Mouse (Mus musculus): ENCODE data around the gene Pcsk7.

Pcsk7 gene

DNA sequence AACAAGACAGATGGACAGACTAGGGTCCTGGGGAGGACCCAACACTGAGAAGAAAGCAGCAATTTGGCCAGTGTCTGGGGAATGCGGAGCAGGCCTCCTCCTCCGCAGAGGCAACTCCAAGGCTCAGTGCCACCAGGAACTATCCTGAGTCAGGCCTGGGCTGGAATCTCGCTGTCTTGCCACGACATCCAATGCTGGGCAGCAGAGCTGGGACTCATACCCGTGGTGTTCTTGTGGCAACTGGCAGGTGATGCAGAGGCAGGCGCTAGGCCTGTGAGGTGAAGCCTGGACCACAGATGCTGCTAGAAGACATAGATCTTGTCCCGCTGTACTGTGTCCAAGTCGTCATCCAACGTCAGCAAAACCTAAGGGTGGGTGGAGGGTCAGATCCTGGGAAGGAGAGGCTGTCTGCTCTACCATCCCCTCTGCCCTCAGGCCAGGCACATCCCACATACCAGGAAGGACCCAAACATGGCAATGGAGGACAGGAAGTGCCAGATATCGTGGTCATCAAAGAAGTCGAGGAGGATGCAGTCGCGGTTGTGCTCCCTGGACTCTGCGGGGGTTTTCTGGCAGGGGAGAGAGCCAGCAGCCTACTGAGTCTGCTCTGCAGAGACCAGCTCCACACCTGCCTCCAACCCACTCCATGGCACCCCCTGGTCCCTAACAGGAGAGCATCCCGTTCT lies 32.8 kb downstream of the Pcsk7 start:
- no peak for DNase-seq (ENCODE audit: low spot score)

DNA sequence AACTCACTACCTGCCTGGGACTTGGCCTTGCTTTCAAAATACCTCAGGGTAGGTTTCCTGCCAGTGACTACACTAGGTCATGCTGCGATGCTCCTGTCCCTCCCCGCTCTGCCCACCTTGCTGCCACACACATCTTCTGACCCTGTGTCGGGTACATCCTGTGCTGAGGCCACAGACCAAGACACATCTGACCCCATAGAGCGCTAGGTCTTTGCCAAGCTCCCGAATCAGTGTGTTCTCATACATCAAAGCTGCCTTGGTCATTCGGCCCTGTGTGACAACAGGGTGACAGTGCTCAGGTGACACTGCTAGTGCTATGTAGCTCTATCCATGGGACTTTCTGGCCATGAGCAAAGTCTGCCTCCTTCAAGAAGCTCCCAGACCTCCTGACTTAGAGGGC lies 33.5 kb downstream of the Pcsk7 start:
- no peak for DNase-seq (ENCODE audit: low spot score)

DNA sequence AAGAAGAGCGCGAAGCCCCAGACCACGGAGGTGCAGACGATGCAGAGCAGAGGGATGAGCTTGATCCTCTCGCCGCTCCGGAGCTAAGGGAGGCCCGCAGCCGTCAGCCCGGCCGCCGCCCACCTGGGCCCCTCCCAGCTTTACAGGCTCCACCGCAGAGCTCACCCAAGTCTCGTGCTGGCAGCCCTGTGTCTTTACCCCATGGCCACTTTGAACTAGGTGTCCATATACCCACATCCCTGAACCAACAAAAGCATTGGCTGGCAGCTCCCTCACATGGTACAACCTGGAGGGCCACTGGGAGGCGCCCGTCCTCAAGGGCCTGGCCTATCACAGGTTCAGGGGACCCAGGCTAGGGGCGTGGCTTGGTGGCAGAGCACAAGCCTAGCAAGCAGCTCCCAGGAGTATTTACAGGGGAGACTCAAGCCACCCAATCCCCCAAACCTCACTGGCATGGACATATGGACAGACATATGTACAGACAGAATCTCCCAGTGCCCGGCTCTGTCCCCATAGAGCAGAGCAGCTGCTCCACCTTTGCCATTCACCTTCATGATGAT lies 35.1 kb downstream of the Pcsk7 start:
- no peak for DNase-seq (ENCODE audit: low spot score)

DNA sequence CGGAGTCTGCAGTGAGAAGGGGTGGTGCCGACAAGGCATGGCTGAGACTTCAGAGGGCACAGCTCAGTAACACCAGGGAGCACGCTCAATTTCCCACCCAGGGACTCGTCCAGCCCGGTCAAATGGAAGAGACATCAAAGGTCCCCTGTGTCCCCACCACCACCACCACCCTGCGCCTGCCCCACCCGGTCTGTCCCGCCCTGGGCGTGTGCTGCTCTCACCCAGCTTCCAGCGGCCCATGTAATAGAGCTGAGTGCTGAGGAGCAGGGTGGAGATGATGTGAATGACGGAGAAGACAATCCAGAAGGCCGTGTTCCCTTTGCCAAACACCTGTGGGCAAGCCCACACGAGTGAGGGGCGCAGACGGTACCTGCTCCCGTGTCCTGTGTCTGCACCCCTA lies 36.2 kb downstream of the Pcsk7 start:
- DNase-seq (ENCODE audit: low spot score) = no peak

DNA sequence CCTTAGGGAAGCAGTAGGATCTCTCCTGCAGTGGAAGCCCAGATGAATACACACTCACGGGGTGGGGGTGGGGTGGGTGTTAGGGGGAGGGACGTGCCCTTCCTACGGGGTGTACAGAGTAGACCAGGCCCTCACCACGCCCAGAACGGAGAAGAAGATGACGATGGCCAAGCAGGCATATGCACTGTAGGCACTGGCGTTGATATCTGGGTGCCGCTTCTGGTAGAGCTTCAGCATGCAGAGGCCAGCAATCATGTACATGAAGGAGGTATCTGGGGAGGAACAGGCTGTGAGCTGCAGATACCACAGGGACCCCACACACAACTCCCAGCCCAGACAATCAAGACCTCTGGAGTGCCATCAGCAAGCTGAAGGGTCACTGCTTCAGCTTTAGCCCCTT lies 36.6 kb downstream of the Pcsk7 start:
- DNase-seq (ENCODE audit: low spot score) = no peak

DNA sequence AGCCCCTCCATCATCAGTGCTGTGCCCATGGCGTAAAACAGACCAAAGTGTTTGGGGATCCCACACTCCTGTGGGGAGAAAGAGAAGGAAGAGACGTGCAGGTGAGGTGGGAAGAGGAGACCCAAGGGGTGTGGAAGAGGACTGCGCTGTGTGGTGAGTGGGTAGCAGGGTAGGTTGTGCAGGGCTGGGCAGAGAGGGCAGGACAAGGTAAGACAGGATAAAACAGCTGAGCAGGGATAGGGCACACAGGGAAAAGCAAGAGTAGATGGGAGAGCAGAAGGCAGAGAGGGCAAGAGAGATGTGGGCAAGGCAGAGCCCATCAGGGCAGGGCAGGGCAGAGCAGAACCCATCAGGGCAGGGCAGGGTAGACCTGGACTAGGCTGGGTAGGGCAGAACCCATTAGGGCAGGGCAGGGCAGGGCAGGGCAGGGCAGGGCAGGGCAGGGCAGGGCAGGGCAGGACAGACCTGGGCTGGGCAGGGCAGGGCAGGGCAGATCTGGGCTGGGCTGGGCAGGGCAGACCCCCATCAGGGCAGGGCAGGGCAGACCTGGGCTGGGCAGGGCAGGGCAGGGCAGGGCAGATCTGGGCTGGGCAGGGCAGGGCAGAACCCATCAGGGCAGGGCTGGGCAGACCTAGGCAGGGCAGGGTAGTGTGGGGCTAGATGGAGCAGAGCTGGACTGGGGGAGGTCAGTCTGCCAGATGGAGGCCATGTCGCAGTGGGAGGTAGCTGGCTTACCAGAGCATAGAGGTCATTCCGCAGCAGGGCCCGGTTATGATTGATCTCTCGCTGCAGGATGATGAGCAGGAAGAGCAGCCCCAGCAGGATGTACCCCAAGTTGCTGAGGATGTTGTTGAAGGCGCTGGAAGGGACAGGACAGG lies 37.6 kb downstream of the Pcsk7 start:
- DNase-seq (ENCODE audit: low spot score) = no peak

DNA sequence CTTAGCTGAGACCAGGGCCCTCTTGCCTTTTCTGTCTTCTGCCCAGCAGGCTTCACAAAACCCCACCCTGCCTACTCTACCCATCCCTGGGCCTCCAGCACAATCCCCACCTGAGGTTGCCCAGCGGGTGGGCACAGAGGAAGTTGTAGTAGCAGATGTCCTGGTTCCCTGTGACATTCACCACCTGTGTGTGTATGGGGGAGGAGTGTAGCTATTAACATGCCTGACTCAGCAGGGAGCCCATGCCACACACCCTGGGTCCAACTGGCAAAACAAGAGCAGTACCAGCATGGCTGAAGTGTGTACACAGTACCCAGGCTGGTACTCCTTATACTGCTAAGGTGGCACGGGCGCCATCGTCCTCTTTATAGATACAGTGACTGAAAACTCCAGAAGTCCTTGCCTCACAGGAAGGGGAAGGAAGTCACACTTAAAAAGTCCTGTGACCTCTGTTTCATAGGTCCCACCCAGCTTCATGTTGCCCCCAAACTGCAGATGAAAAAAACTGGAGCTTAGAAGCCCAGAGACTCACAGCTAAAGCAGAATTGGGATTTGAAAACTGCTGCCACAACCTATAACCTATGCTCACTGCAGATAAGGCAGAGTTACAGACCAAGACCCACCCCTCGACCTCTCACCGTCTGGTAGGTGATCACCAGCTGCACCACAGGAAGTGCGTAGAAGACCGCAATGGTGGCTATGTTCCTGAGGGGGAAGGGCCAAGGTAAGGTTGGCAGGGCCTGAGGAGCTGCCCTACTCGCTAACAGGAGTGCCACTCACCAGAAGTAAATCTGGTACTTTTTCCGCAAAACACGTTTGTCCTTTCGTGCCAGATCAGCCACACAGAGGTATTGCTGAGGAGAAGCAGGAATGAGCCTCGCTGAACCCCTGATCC lies 38.5 kb downstream of the Pcsk7 start:
- no peak for DNase-seq (ENCODE audit: low spot score)

DNA sequence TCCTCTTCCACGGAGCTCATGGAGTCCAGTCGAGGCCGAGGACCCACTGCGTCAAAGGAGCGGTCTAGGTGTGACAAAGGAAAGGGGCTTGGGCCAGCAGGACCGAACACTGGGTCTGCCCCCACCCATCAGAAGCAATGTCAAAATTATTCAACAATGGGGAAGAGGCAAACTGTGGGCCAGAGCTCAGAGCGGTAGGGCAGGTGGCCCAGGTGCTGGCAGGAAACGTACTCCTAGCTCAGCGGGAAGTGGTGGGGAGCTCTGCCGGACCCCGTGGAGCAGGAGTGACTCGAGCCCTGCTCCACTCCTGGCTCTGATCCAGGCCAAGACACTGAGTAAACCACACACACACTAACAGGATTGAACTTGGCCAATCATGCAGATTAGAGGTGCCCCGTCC lies 39.4 kb downstream of the Pcsk7 start:
- DNase-seq (ENCODE audit: low spot score) = no peak

DNA sequence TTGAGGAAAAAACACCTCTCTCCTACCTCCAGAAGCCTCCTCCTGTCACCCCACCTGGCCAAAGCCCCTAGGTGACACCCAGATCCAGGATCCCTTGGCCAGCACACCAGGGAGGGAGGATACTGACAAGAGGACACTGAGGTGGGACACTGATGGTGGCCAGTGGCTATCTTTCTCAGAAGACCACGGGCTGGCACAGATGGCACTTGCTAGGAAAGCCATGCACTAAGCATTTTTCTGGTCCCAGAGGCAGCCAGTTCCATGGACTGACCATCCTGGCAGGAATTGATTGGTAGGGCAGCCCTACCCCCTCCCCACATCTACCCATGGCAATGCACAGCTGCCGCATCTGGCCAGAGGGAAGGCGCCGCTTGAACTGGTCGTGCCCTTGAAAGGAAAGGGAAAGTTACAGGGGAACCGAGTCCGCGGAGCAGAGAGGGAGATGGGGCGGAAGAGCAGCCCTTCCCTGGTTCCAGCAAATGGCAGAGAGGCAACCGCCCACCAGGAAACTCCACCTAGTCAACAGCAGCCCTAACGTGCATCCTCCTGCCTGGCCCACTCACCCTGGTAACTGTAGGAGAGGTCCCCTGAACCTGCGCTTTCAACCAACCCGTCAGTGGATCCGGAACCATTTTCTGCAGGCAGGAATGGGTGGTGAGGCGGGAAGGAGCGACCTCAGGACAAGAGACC lies 40.0 kb downstream of the Pcsk7 start:
- no peak for DNase-seq (ENCODE audit: low spot score)

DNA sequence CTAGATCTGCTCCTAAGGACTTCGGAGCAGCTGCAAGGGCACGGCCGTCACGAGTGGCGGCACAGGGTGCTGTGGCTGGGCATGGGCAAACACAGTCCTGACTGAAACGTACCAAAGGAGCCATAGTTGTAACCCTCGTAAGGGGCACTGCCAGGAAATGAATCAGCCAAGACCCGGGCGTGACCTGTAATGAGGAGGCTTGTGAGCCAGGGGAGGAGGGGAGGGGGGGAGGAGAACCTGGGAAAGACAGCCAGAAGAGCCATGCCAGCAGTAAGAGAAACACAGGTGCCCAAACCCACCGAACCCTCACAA lies 40.5 kb downstream of the Pcsk7 start:
- no peak for DNase-seq (ENCODE audit: low spot score)

DNA sequence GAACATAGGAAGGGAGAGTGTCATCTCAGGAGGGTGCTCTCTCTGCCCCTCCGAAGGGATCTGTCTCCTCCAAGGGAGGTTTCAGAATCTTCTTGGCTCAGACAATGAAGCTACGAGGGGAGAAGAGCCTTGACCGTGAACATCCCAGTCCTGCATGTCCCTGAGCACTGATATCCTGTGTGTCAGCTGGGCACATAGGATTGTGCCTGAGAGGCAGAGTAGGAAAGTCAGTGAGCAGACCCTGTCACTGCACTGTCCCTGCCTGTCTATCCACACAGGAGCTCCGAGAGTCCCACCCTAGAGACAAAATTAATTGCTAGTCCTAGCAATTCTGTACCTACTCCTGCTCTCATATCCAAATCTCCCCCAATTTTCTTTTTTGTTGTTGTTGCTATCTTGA lies 45.8 kb downstream of the Pcsk7 start:
- DNase-seq (ENCODE audit: low spot score) = no peak

DNA sequence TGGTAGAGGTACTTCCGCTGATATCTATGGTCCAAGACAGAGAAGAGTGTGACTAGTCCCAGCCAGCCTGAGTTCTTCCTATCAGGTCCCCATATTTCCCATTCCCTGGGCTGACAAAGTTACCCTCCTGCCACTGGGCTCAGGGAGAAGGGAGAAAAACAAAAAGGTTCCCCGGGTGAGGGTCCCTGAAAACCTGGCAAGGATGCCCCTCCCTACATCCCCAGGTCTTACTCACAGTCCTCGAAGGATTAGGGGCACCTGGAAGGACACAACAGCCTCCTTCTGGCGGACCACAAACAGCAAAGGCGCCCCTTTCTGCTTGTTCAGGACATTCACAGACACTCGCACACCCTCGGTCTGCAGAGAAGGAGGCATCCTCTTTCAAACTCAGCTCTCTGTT lies 46.6 kb downstream of the Pcsk7 start:
- no peak for DNase-seq (ENCODE audit: low spot score)

DNA sequence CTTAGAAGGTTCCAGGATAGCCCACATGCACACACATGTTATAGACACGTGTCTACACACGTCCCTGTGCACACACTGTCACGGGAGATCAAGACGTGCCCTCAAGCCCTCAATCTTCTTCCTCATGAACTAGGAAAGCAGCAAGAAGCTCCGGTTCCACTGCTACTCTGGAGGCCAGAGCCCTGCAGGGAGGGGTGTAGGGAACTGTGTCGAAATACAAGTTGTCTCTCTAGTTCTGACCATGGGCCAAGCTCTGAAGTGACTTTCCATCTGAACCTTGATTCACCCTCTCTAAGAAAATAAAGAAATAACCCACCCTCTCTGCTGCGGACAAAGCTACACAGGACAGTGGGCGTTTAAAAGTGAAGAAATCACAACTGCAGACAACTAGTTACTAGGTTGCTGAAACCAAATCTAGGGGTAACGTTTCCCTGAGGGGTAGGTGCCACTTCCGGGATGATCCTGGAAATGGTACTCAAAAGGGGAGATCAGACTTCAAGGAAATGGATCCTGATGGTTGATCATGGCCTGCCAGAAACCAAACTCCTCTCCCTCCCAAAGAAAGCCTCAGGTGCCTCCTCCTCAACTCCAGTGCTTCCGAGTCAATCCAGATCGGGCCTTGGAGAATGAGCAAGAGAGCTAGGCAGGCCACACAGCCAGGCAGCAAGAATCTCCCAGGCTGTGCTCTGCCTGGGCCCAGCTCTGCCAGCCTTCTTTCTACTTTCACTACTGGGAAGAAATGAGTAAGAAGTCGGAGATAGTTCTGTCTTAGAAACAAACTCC lies 47.4 kb downstream of the Pcsk7 start:
- no peak for DNase-seq (ENCODE audit: low spot score)

DNA sequence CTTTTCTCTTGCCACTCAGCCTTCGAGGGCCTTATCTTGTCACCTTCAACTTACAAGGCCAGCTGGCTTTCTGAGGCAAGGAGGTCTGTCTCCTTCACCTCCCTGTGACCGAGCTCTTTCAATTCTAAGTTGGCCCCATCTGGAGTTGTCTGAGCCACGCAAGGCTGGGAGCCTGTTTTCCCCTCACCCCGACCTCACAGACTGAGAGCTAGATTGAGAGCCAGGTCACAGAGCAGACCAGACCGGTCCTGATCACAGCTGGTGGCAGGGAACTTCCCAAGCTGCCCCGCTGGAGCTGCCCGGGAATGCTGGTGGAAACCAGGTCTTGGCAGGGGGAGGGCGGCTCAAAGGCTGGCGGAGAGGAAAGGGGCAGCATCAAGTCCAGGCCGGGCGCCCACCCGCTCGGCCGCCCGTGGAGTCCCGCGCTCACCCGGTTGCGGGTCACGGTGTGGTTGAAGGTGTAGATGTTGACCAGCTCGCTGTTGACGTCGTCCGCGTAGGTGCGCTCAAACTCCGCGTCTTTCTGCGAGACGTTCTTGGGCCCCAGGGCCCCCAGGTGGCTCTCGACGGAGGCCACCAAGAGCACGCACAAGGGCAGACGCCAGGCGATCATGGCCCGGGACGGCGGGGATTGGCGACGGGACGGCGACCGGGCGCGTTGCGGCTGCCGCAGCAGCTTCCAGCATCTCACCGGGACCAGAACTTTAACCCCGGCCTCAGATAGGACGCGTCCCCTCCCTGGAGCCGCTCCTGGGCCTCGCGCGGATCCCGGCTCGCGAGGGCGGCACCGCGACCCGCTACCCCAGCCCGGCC lies 48.2 kb downstream of the Pcsk7 start:
- peak; percentile 59 for DNase-seq (ENCODE audit: low spot score)

DNA sequence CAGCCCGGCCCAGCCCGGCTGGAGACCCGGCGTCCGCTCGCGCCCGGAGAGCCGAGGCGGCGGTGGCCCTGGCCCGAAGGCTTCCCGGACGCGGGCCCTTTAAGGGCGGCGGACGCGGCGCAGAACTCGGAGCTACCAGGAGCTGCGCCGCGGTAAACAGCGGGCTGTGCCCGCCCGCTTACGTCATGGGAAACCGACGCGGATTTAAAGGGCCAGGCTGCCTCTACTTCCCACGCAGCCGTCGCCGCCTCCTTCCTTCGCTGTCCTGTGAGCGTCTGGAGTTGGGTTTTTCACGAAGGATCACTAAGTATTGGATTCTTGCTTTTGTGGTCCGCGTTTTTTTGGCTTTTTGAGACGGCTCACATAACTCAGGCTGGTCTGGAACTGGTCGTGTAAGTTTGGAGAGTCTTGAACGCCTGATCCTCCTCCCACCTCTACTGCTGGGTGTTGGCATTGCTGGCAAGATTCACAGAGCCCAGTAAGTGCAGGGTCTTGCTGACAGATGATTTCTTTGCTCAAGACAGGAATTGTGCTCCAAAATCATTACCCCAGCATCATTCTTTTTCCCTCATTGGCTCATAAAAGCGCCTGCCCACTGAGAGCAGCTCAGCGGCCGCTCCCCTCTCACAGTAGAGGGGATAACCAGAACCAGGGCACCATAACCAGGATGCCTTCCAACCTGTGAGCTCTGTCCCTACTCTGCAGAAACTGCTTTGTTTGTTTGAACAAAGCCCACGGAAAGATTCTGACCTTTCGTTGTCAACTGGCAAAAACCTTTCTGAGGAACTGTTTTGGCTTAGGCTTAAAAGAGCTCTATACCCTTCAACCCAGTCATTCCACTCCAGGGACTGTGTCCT lies 49.0 kb downstream of the Pcsk7 start, which contains the start of gene Sidt2:
Sidt2 (minus strand) TSS at position 152 of the 857 bp plus-strand sequence.
- peak; percentile 89 for DNase-seq (ENCODE audit: low spot score)

DNA sequence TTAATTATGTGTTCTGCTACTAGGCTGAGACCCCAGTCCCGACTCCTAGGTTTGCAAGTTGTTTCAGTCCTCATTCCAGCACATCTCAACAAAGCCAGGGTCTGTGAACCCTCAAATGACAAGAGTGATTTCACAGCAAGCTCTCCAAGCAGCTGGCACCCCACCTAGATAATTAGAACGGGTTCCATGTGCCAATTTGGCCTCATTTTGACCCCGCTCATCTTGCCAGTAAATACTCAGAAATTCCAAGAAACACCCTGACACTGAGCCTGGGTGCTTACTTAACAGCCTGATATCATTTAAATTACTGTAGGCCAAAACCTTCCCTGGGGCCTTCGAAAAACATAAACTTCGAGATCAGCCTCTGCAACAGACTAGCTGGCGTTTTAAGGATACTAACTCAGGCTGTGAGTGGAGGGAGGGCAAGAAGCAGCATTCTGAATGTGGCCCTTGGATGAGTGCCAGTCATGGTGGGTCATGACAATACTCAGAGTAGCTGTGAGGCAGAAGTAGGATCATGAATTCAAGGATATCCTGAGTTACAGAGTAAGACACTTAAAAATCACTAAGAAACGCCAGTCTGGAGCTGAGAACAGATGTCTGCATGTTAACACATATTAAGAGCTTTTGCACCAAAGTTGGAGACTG lies 51.9 kb downstream of the Pcsk7 start:
- DNase-seq (ENCODE audit: low spot score) = no peak

DNA sequence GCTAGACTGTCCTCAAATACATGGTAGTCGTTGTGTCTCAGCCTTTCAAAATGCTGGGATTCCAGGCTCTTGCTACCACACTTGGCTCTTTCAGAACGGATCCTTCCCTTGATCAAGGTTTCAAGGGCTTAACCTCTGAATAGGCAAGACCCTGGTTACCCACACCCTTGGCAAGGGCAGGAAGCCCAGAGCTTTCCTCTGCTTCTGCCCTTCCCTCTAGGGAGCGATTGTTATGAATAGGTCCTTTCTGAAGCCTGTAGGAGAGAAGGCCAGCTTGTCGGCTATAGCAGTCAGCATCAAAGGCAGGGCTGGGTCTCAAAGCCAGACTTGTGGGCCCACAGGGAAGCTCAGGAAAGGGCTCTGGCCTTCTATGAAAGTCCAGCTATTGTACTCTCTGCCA lies 52.6 kb downstream of the Pcsk7 start:
- DNase-seq (ENCODE audit: low spot score) = no peak

DNA sequence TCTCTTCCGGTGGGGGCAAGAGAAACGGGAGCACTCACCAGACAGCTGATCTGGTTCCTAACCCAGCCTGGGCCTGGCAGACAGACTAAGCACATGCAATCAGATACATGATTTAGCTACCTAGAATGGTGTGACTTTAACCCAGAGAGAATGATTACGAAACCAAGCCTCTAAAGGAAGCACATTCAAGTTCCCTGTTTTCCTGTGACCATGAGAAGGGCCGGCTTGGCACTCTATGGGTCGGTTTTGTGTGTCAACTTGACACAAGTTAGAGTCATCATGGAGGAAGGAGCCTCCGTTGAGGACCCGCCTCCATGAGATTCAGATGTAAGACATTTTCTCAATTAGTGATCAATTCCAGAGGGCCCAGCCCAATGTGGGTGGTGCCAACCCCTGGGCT lies 53.4 kb downstream of the Pcsk7 start:
- no peak for DNase-seq (ENCODE audit: low spot score)

DNA sequence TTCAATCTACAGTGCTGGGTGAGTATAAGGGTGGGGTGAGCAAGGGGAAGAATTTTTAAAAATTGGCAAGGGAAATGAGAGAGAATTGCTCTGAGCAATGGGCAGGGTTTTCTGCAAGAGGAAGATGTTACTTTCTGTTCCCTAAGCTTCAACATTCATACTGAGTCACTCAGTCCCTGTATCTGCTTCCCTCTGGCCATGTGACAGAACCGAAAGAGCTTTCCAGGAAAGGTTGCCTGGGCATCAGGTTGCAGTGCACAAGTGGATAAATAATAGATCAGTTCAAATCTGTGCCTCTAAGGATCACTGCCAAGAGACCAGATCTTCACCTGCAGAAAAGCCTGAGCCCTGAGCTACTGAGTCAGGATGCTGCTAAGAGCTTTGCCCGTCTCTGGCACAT lies 55.6 kb downstream of the Pcsk7 start:
- no peak for DNase-seq (ENCODE audit: low spot score)

Data from ovary, postnatal 36 days (tissue).